Mouse (Mus musculus): Measurements from ENCODE around the gene Il13ra1.

Gene Il13ra1

GRCm38 (mm10) chrX:36195736-36196525 lies 84.0 kb downstream of the Il13ra1 start, which contains the start of gene Zcchc12:
TSS of gene Zcchc12 (plus strand) at chrX:36195904.
- no peak for DNase-seq (ENCODE audit: low read depth, low spot score)

- no peak for DNase-seq (ENCODE audit: low read depth, low spot score)
These were observed 97.6 kb downstream of the Il13ra1 start for GRCm38 (mm10) chrX:36209554-36209953.

- no peak for DNase-seq (ENCODE audit: low read depth, low spot score)
These were observed 99.3 kb downstream of the Il13ra1 start for GRCm38 (mm10) chrX:36211216-36211615.
